Mouse (Mus musculus) kidney, embryonic 14.5 days (tissue): ENCODE measurements around the gene P2rx7. TPM values are rescaled to one million over a fixed set of nuclear protein-coding genes. Genes with fewer than 3 reads are reported as not detected.

Experiments
- ATAC-seq: fragments of 200-750 bp; cut with Nextera tagmentation; 2 replicates; pipeline ENCODE4 v1.8.0; 2017; ENCODE audit warnings: moderate number of reproducible peaks, mild to moderate bottlenecking, moderate TSS enrichment, moderate library complexity; ENCODE audit not compliant: low FRiP score, low TSS enrichment
- H3K27ac ChIP-seq: fragments of 300-500 bp; sonication (generic); 2 replicates; pipeline ENCODE4 v1.5.1; 2014; ENCODE audit warnings: low read depth, mild to moderate bottlenecking, low read length, moderate library complexity, mixed read lengths
- H3K27me3 ChIP-seq: fragments of 300-500 bp; sonication (generic); 2 replicates; pipeline ENCODE4 v1.6.1; 2014; ENCODE audit warnings: mild to moderate bottlenecking, low read length; ENCODE audit not compliant: control insufficient read depth, insufficient read depth
- H3K36me3 ChIP-seq: fragments of 300-500 bp; sonication (generic); 2 replicates; pipeline ENCODE4 v1.6.1; 2014; ENCODE audit warnings: low read length, mixed read lengths; ENCODE audit not compliant: control insufficient read depth, insufficient read depth
- H3K4me1 ChIP-seq: fragments of 300-500 bp; sonication (generic); 2 replicates; pipeline ENCODE4 v1.6.1; 2014; ENCODE audit warnings: low read length, mixed read lengths; ENCODE audit not compliant: control insufficient read depth, insufficient read depth
- H3K4me2 ChIP-seq: fragments of 300-500 bp; sonication (generic); replicated peaks from 2 replicates; pipeline ENCODE4 v1.6.1; 2014; ENCODE audit warnings: low read depth, mild to moderate bottlenecking, low read length
- H3K4me3 ChIP-seq: fragments of 300-500 bp; sonication (generic); 2 replicates; pipeline ENCODE4 v1.5.1; 2014; ENCODE audit warnings: mild to moderate bottlenecking, low read length
- H3K9ac ChIP-seq: fragments of 300-500 bp; sonication (generic); 2 replicates; pipeline ENCODE4 v1.6.1; 2014; ENCODE audit warnings: low read depth, mild to moderate bottlenecking, low read length, moderate library complexity
- H3K9me3 ChIP-seq: fragments of 300-500 bp; sonication (generic); 2 replicates; pipeline ENCODE4 v1.6.1; 2016; ENCODE audit warnings: low read length; ENCODE audit not compliant: control insufficient read depth
- WGBS: fragments of 180-500 bp; shearing (Covaris S2); extraction: QIAGEN DNeasy Blood & Tissue Kit; methylation state at CpG from one replicate; pipeline ENCODE4 v1.1.7; 2014; 5-methylcytosine and 5-hydroxymethylcytosine counted together
- polyA plus RNA-seq: library from polyadenylated mRNA; unstranded; fragments of >200 nt; fragmentation: Nextera tagmentation; extraction: Ambion mirVana; gene quantifications from 2 replicates; pipeline ENCODE4 v1.2.1, GENCODE M21; 2014

P2rx7 gene
- polyA plus RNA-seq, 1 experiment from 2014 or later: 1.1 TPM

DNA sequence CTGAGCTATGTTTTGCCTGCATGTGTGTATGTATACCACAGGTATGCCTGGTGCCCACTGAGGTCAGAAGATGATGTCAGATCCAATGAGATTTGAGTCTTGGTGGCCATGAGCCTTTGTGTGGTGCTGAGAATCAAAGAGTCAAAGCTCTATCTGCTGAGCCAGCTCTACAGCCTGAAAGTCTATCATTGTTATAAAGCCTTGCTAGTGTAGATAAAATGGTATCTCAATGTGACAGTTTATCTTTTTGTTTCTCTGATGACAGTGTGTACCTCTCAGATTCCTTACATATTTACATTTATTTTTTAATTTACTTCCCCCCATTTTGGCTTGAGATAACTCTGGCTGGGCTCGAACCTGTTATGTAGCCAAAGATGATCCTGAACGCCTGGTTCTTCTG lies 59.9 kb downstream of the P2rx7 start:
- H3K4me1 ChIP-seq: 0 out of 2 replicates have a peak, but pooled peaks cover 5% of the 10 kb centered on the region
- WGBS: 85% methylated on average over 2 of the region's 2 CpGs
- no peak overlapping the region for H3K4me3 ChIP-seq
- H3K9me3 ChIP-seq: no peaks in the 10 kb centered on the region
- no peaks in the 10 kb centered on the region for H3K36me3 ChIP-seq
- no peak overlapping the region for H3K4me2 ChIP-seq
- ATAC-seq: no peak
- no peak overlapping the region for H3K9ac ChIP-seq
- no peak overlapping the region for H3K27ac ChIP-seq
- H3K27me3 ChIP-seq: no peaks in the 10 kb centered on the region

DNA sequence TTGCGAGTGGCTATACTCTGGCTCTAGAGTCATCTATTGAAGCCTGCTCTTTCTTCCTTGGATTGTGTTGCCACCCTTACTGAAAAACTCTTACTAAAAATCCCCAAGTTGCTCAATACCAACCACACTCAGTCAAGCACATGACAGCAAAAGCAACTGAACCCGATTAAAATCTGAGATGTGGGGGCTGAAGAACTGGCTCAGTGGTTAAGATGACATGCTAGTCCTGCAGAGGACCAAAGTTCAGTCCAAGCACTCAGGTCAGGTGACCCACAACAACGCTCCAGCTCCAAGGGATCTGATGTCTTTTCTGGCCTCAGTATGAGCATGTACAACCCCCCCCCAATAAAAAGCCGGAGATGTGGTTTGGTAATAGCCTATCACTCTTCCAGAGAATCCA lies 60.9 kb downstream of the P2rx7 start:
- ATAC-seq: no peak
- no peak overlapping the region for H3K4me2 ChIP-seq
- 62% methylated on average over 4 of the region's 4 CpGs for WGBS

DNA sequence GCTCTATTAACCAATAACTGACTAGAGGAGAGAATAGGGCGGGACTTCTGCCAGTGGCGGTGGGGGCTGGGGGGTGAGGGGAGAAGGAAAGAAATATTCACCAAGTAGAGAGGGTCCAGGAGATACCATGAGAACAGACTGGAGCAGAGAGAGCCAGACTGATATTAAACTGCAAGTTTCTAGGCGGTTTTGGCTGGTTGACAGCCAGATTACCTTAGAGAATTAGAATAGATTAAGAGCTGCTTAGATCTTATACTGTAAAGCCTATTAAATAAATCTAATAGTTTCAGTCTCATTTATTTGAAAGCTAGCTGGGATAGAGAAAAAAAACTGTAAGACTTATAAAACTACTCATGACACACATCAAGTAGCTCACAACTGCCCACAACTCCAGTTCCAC lies 61.5 kb downstream of the P2rx7 start:
- no peaks in the 10 kb centered on the region for H3K27me3 ChIP-seq
- no peak overlapping the region for H3K27ac ChIP-seq
- no peak overlapping the region for H3K4me3 ChIP-seq
- H3K4me1 ChIP-seq: 0 out of 2 replicates have a peak, but pooled peaks cover 5% of the 10 kb centered on the region
- WGBS: 89% methylated on average over 3 of the region's 3 CpGs
- no peak overlapping the region for H3K4me2 ChIP-seq
- no peaks in the 10 kb centered on the region for H3K36me3 ChIP-seq
- H3K9me3 ChIP-seq: no peaks in the 10 kb centered on the region
- H3K9ac ChIP-seq: no peak overlapping the region
- no peak for ATAC-seq

More for the DNA sequence above, 60.9 kb downstream of the P2rx7 start:
- Histone ChIP-seq H3K9ac (no peak overlapping the region), H3K27me3 (no peaks in the 10 kb centered on the region), H3K4me1 (0 out of 2 replicates have a peak, but pooled peaks cover 5% of the 10 kb centered on the region), H3K9me3 (no peaks in the 10 kb centered on the region), H3K4me3 (no peak overlapping the region), H3K36me3 (no peaks in the 10 kb centered on the region), H3K27ac (no peak overlapping the region)

DNA sequence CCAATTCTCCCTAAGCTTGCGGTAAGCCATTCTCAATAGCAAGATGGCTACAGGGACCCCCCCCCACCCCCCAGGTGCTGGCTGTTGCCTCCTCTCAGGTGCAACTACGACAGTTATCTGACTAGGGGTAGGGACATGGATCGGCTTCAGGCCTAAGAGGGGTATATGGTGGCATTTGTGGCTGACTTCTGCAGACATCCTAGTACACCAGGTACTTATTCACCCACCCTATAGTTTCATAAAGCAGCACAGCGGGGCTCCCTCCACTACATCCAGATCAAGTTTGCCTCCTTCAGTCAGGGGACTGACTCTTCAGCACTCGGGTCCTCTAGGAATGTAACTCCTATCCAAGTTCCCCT lies 63.2 kb downstream of the P2rx7 start:
- peak; percentile 13; the same call in 1 of the 2 replicates for ATAC-seq
- Histone ChIP-seq H3K9me3 (no peaks in the 10 kb centered on the region), H3K27me3 (no peaks in the 10 kb centered on the region), H3K4me1 (no peaks in the 10 kb centered on the region), H3K36me3 (no peaks in the 10 kb centered on the region), H3K27ac (peak overlapping the region; percentile 14; the same call in 1 of the 2 replicates), H3K4me2 (peak overlapping the region; percentile 62), H3K9ac (peak overlapping the region; percentile 62), H3K4me3 (peak overlapping the region; percentile 52)
- WGBS: 36% methylated on average over 5 of the region's 5 CpGs

DNA sequence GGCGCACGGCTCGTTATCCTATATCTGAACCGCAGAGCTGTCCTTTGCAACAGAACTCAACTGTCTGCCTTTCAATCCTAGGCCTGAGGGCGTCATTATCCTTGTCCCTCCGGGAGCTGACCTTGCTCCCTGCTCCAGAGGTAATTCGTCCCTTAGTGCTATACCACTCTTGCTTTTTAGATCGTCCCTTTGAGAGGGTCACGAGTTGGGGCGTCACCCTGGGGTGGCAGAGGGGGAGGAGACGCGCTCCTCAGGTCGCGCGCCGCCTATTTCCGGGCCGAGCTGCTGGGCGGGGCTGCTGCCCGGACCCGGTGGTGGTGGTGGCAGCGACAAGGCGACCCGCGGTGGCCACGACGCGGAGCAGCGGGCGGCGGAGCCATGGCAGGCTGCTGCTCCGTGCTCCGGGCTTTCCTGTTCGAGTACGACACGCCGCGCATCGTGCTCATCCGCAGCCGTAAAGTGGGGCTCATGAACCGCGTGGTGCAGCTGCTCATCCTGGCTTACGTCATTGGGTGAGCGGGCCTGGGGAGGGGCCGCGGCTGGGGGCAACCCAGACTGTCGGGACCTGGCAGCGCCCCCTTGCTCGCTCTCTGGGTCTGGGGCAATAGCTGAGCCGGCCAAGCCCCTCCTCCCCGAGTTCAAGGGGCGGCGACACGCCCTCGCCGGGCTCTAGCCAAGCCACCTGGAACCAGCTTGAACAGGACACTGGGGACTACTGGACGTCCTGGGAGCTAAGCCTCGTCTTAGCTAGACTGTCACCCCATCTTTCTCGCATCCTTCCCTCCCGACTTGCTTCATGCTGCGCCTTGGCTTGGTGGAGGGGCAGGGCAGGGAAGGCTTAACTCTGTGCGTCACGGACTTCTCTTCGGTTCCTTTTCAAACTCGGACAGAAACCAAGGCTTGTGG lies 63.8 kb downstream of the P2rx7 start, which contains the start of gene P2rx4:
Gene P2rx4, plus strand, starts transcription at position 269 of the 906 bp plus-strand sequence.
- peak within 1 kb of the TSS; percentile 52 for H3K4me3 ChIP-seq
- WGBS: 2% methylated on average over 66 of the region's 66 CpGs
- no peaks in the 10 kb centered on the region for H3K27me3 ChIP-seq
- H3K9me3 ChIP-seq: no peaks in the 10 kb centered on the region
- H3K9ac ChIP-seq: peak within 1 kb of the TSS; percentile 62
- peak within 1 kb of the TSS; percentile 62 for H3K4me2 ChIP-seq
- peak; percentile 88 for ATAC-seq
- no peaks in the 10 kb centered on the region for H3K36me3 ChIP-seq
- no peaks in the 10 kb centered on the region for H3K4me1 ChIP-seq
- H3K27ac ChIP-seq: peak within 1 kb of the TSS; percentile 14; the same call in 1 of the 2 replicates

DNA sequence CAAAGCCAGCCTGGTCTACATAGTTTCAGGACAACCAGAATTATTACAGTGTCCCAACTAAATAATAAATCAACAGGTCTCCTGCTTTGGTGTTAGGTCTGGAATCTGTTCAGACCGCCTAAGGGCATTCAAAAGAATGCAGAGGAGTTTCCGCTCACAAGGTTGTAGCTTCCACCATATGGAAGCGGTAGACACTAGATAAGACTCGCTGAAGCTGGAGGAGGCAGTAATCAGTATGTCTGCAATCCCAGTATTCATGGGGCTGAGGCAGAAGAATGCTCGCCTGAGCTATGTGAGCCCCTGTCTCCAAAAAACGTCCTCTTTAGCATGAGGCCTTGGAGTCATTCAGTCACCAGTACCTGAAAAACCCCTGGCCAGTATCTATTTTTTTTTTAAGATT lies 65.1 kb downstream of the P2rx7 start:
- Histone ChIP-seq H3K27me3 (no peaks in the 10 kb centered on the region), H3K4me3 (no peak overlapping the region), H3K4me2 (no peak overlapping the region), H3K9ac (no peak overlapping the region), H3K9me3 (no peaks in the 10 kb centered on the region), H3K36me3 (no peaks in the 10 kb centered on the region), H3K4me1 (no peaks in the 10 kb centered on the region), H3K27ac (no peak overlapping the region)
- no peak for ATAC-seq
- WGBS: 67% methylated on average over 6 of the region's 6 CpGs

DNA sequence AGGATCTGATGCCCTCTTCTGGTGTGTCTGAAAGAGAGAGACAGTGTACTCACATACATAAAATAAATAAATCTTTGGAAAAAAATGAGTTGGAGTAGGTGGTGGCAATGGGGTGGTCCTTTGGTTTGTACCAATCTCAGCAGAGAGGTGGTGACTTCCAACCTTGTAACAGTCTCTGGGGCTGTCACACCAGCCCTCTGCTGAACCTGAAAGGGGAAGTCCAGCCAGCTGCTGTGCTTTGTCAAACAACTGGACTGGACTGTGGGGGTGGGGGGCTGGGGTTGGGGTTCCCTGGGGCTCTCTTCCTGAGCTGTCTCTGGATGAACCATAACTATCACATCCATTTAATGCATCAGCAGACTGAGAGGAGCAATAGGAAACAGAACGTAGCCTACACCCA lies 72.0 kb downstream of the P2rx7 start:
- Histone ChIP-seq H3K9ac (no peak overlapping the region), H3K36me3 (no peaks in the 10 kb centered on the region), H3K4me2 (no peak overlapping the region), H3K4me3 (no peak overlapping the region), H3K4me1 (no peaks in the 10 kb centered on the region; the same call in 1 of the 2 replicates), H3K27me3 (no peaks in the 10 kb centered on the region), H3K9me3 (no peaks in the 10 kb centered on the region), H3K27ac (no peak overlapping the region)
- ATAC-seq: no peak
- WGBS: 72% methylated on average over 1 of the region's 1 CpGs

DNA sequence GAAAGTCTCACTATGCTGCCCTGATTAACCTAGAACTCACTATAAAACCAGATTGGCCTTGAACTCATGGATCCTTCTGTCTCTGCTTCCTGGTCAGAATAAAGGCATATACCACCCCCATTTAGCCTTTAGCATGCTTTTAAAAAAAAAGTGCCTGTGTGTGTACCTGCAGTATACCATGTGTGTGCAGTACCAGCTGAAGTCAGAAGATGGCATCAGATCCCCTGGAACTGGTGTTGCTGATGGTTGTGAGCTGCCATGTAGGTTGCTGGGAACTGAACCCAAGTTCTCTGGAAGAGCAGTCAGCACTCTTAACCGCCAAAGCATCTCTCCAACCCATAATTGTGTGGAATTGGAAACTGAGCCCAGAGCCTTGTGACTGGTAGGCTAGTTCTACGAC lies 73.1 kb downstream of the P2rx7 start:
- Histone ChIP-seq H3K4me1 (no peaks in the 10 kb centered on the region; the same call in 1 of the 2 replicates), H3K9ac (no peak overlapping the region), H3K4me3 (no peak overlapping the region), H3K4me2 (no peak overlapping the region), H3K36me3 (no peaks in the 10 kb centered on the region), H3K27me3 (no peaks in the 10 kb centered on the region), H3K9me3 (no peaks in the 10 kb centered on the region), H3K27ac (no peak overlapping the region)
- ATAC-seq: no peak
- 89% methylated on average over 2 of the region's 2 CpGs for WGBS

DNA sequence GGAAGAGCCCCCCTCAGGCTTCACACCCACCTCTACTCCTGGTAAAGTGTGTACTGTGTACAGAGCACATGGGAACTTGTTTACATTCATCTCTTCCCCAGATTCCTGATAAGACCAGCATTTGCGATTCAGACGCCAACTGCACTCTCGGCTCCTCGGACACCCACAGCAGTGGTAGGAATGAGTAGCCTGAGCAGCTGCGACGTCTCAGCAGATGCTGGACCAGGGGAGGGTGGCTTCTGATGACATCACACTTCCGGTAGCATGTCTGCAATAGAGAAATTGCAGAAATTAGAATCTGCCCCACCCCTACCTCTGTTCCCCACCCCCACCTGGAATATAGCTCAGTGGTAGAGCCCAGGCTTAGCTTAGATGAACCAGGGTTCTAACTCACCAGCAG lies 74.7 kb downstream of the P2rx7 start:
- no peak for ATAC-seq
- H3K9me3 ChIP-seq: no peaks in the 10 kb centered on the region
- H3K4me3 ChIP-seq: no peak overlapping the region
- no peak overlapping the region for H3K9ac ChIP-seq
- no peak overlapping the region for H3K27ac ChIP-seq
- H3K36me3 ChIP-seq: no peaks in the 10 kb centered on the region
- WGBS: 65% methylated on average over 7 of the region's 7 CpGs
- no peaks in the 10 kb centered on the region for H3K27me3 ChIP-seq
- no peaks in the 10 kb centered on the region; the same call in 1 of the 2 replicates for H3K4me1 ChIP-seq
- no peak overlapping the region for H3K4me2 ChIP-seq
